Mouse (Mus musculus): ENCODE measurements around the gene St3gal5.
"Not testable (repeated sequence)": the region's sequence is repeated elsewhere in the genome, so short reads cannot be mapped to it uniquely, and the experiment has no call there.

Gene St3gal5

GRCm38 (mm10) chr6:72097181-72097995 is at the start of gene St3gal5:
Gene St3gal5 (plus strand): TSS chr6:72097592.
- DNase-seq: peak; percentile 92 to 94

GRCm38 (mm10) chr6:72048643-72049042 is 48.7 kb upstream of the St3gal5 start:
- no peak for DNase-seq

DNA sequence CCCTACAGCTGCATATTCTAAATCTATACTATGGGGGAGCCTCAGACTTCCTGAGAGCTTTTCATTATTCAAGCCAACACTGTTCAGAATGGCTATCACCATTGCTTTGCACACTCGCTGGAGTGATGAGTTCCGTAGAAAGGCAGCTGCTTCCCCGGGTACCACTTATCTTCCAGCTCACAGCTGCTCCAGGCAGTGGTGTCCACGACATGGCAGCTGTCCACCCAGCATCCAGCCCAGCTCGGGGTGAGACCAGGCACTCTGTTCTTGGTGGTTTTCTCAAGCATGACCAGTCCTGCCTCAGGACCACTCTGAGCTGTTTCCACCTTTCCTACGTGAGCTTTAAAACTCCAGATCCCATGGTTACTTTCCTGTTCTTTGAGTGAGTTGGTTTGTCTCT is 47.5 kb upstream of the St3gal5 start:
- DNase-seq: no peak

- no peak for DNase-seq
Observed at GRCm38 (mm10) chr6:72050827-72051226, 46.6 kb upstream of the St3gal5 start.

- DNase-seq: no peak
Observed at GRCm38 (mm10) chr6:72051247-72051646, 46.1 kb upstream of the St3gal5 start.

DNA sequence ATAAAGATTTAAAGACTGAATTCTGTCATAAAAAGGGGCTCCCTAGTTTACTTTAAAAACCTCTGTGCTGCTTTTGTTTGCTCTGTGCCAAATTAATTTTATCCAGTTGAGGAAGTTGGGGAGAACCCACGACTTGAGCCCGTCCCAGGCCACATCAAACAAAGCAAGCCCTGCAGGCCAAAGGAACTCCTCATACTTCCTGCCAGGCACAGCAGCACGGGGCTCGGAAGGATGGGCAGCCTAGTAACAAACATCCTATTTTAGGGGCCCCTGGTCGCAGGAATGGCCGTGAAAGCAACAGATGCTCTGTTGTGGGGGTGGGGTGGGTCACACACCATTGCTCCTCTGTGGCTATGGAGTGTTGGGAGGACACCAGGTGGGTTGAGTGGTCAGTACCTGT is 45.6 kb upstream of the St3gal5 start:
- DNase-seq: no peak

GRCm38 (mm10) chr6:72056548-72056947 is 40.8 kb upstream of the St3gal5 start:
- no peak for DNase-seq

DNA sequence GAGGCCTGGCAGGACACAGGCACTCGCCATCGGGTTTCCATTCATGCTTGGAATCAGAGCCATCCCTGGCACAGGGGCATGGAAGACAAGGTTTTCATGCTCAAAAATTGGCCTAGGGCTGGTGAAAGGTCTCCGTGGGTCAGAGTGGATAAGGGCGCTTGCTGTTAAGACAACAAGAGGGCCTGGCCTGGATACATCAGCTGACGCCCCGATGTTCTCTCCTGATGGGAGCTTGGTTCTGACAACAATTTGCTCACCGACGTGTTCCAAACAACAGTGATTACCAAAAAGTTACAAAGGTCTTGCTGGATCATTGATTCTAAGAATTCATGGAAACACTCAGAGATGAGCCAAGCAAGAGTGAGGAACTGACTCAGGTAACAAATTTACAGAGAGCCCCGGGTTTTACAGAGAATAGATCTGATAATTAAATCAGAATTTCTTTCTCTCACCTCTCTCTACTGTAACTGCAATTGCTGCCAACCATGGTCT is 38.9 kb upstream of the St3gal5 start:
- no peak for DNase-seq

GRCm38 (mm10) chr6:72060677-72061076 is 36.7 kb upstream of the St3gal5 start:
- DNase-seq: not testable (repeated sequence)

DNA sequence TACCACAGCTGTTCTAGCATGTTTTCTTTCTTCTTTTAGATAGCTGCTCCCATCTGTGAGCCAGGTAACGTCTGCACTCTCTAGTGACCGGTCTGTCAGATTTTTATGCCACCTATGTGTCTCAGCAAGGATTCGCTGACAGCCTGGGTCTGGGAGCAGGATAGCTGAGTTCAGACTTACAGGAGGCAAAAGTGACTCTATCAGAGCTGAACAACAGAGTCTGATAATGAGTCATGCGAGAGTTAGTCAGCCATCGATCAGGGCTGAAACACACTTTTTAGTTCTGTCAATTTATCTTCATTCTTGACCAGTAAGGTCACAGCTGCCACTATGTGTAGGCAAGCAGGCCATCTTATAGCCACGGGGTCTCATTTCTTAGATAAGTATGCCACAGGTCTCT is 33.7 kb upstream of the St3gal5 start:
- no peak for DNase-seq

GRCm38 (mm10) chr6:72065988-72066387 is 31.4 kb upstream of the St3gal5 start:
- DNase-seq: no peak

DNA sequence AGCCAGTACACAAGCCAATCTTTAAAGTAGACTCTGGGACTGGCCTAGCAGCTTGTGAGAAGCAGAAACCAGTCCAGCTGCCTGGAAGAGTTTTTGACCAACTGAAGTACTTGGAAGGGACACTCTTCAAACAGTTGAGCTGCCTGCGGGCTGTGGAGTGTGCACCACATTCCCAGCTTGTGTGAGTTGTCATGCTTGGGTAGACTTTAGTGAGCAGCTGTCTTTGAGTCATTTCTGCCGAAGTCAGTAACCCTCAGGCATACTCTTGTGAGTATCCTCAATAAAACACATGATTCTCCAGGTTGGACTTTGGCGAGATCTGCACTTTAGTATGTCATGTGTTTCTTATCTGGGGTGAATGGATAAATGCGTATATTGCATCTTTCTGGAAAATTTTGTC is 29.0 kb upstream of the St3gal5 start:
- DNase-seq: peak; percentile 26 to 33

DNA sequence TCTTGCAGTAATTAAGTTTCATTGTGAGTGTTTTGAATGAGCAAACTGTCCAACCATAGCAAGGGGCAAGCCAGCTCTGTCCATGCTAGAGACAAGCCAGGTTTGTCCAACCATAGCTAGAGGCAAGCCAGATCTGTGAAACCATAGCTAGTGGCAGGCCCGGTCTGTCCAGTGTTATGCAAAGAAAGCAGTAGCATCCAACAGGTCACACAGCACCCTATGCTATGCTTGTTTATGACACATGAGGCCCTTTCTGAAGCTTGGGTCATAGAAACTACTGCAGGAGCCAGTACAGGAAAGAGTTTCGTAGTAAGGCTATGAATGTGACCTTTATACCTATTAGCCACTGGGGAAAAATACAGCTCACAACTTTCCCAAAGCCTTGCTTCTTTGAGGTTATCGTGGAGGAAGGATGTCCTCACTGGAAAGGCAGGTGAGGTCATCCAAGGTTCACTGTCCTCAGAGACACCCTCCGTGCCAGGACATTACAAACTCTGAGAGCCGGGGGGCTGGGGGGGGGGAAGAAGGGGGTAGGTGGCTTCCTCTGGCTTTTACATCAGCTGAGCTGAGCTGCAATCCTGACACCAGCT is 26.0 kb upstream of the St3gal5 start:
- DNase-seq: no peak

DNA sequence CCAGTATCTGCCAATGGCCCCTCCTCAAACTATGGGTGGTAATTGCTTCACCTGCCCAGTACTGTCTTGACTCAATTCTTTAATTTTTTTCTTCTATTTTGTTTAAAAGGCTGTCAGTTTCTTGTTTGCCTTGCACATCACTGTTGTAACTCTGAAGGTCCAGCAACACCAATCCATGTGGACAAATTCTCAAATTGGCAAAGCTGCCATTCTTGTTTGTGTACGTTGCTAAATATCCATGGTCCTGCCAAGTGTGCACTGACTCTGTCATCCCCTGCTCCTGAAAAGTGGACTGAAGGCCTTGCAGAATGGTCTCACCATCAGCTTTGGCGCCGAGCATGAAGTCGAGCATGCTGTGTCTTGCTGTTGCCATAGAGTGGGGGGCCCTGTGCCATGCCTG is 23.6 kb upstream of the St3gal5 start:
- no peak for DNase-seq

DNA sequence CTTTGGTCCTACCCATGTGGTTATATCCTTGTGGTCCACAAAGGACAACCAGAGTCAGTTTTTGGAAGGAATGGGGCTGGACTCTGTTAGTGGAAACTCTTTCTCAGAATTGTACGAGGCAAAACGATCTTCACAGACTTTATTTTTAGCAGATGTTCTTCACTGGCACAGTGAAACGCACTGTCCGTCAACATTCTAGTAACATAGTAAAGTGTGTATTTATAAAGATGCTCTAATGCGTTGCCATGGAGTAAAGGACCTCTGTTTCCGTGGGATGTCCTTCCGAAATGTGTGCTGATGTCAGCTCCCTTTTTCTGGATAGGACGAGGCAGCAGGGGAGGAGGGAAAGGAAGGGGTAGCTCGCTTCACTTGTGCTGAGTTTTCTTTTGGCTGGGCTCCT is 20.9 kb upstream of the St3gal5 start:
- no peak for DNase-seq

GRCm38 (mm10) chr6:72078178-72078577 is 19.2 kb upstream of the St3gal5 start:
- no peak for DNase-seq

DNA sequence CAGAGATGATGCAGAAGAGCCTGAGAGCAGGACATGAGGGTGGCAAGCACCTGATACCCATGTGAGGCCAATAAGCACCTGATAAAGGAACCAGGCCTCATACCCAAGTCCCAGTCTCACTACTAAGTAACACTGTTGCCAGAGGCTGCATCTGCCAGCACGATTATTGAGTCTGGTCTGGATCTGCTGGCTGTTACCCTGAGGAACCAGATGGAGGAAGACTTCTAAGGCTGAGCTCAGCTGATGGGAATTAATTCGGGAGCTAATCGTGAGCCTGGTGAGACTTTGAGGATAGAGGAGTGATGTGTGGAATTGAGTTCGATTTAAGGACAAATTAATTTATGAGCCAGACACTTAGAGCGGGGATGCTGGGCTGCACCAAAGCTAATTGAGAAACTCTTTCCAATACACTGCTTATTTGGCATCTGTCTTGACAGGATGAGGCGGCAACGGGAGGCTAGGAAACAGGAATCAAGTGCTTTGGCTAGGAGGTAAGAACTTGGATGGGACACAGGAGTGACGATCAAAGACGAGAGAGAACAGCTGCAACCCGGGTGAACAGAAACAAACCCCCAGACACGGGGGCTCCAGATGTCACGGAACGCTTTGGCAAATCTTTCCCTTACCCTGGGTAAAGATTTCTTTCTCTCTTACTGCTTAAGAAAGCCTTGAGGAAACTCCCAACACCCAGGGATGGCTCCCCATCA is 15.9 kb upstream of the St3gal5 start:
- no peak for DNase-seq

- DNase-seq: no peak
Observed at GRCm38 (mm10) chr6:72087402-72087801, 10.0 kb upstream of the St3gal5 start.

GRCm38 (mm10) chr6:72089865-72090264 is 7.5 kb upstream of the St3gal5 start:
- DNase-seq: no peak

- no peak for DNase-seq
Observed at GRCm38 (mm10) chr6:72091007-72091406, 6.4 kb upstream of the St3gal5 start.

GRCm38 (mm10) chr6:72093121-72093520 is 4.3 kb upstream of the St3gal5 start:
- no peak for DNase-seq

DNA sequence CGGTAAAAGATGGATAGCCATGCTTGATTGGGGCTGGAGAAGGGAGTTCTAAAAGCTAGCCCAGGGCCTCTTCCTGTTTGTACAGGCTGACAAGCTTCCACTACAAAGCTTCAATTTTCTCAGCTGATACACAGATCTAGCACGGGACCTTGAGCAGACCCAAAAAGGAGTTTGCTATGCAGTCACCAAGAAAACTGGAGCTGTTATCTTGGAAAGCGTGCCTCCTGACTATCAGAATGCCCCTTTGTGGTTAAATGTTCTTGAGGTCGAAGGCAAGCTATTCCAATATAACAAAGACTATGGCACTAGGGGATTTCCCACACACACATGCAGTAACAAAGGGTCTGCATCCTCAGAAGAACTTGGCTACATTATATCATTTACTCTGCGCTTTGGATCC is 1.2 kb upstream of the St3gal5 start:
- no peak for DNase-seq

- no peak for DNase-seq
Observed at GRCm38 (mm10) chr6:72096669-72097068, 723 bp upstream of the St3gal5 start.
